Mouse (Mus musculus) left cerebral cortex, postnatal 4 days (tissue): ENCODE measurements at regions not wholly inside any gene's neighbourhood (a gene's known extent, or its start where the extent isn't known, plus 50 kb on each side); places are given as distances from the start of the nearest gene placed in this dataset.
A peak's percentile ranks its signal among the peaks of the same experiment; 100 is the strongest.

ENCODE experiments used
- DNase-seq: peaks from one replicate; pipeline ENCODE4 v3.0.0-alpha.2; 2022
- intact Hi-C: fragments of 180-260 bp; cut with DNase I; formaldehyde crosslinking; loops from one replicate; pipeline ENCODE4 v1.15.1; 2025

- DNase-seq = no peak
Observed at GRCm38 (mm10) chr5:44416844-44417589, 190.6 kb upstream of the Tapt1 start.

GRCm38 (mm10) chr5:44414441-44414840 is 188.0 kb upstream of the Tapt1 start:
- DNase-seq = peak; percentile 80
- intact Hi-C loops = no loop called here

More at GRCm38 (mm10) chr5:44416844-44417589, 190.6 kb upstream of the Tapt1 start:
- intact Hi-C loops = no loop called here

DNA sequence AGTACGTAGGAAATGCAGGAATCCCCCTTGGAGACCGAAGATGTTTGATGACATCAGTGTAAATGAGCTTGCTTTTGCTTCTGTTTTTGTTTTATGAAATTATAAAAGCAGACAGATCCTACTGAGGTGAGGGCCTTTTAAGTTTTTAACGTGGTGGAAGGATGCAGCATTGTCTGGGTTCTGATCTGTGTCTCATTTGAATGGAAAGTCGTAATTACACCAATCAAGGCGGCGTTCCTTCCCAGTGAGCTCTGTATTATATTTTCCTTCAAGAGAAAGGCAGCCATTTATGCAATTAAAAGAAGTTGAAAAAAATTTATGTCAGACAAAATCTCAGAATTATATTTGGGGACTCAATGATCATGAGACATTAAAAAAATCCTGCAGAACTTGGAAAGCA is 176.9 kb upstream of the Tapt1 start:
- intact Hi-C loops = no loop called here
- DNase-seq = no peak

- no peak for DNase-seq
- intact Hi-C loops = no loop called here
Observed at GRCm38 (mm10) chr5:44400573-44401332, 174.3 kb upstream of the Tapt1 start.

DNA sequence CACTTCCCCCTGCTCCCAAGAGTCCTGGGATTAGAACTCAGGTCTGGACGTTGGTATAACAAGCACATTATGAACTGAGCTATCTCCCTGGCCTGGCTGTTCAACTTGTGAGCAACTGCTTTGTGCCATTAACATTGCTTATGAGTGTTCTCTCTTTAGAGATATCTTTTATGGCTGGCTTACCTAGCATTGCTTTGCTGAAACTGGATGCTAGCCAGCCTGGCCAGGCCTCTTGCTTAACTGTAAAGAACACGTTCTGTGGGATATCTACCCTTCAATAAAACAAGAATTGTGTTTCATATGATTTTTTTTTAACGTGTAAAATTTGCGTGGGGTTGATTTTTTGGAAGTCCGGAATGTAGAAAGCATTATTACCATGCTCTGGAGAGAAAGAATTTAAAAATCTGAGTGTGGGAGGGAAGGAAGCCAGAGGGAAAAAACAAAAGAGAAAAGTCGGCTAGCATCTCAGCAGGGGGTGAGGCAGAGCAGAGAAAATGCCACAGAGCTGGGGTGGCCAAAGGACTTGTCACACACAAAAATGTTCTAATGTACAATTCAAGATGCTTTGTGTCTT is 160.9 kb upstream of the Tapt1 start:
- intact Hi-C loops = no loop called here

GRCm38 (mm10) chr5:44386176-44386575 is 159.8 kb upstream of the Tapt1 start:
- intact Hi-C loops = no loop called here
- DNase-seq = no peak

More for the DNA sequence above, 160.9 kb upstream of the Tapt1 start:
- DNase-seq = peak; percentile 1

GRCm38 (mm10) chr5:44383049-44383448 is 156.6 kb upstream of the Tapt1 start:
- intact Hi-C loops = no loop called here

GRCm38 (mm10) chr5:44370006-44370405 is 143.6 kb upstream of the Tapt1 start:
- intact Hi-C loops = no loop called here
- DNase-seq = no peak

More at GRCm38 (mm10) chr5:44383049-44383448, 156.6 kb upstream of the Tapt1 start:
- no peak for DNase-seq

DNA sequence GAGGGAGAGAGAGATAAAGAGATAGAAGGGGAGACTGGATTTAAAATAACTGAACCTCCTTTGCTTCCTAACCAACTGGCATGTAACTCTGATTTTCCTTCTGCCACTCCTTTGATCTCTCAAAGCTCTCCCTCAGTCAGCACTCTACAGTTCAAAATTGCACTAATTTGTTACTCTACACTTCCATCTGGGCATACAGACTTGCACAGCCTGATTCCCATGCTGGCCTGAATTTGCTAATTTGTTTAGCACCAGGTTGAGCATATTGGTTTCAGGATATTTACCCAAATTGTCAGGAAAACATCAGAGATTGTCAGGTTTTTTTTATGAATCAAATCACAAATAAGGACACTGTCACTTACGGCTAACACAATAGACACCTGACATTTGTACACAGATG is 125.9 kb upstream of the Tapt1 start:
- intact Hi-C loops = no loop called here
- DNase-seq = no peak

DNA sequence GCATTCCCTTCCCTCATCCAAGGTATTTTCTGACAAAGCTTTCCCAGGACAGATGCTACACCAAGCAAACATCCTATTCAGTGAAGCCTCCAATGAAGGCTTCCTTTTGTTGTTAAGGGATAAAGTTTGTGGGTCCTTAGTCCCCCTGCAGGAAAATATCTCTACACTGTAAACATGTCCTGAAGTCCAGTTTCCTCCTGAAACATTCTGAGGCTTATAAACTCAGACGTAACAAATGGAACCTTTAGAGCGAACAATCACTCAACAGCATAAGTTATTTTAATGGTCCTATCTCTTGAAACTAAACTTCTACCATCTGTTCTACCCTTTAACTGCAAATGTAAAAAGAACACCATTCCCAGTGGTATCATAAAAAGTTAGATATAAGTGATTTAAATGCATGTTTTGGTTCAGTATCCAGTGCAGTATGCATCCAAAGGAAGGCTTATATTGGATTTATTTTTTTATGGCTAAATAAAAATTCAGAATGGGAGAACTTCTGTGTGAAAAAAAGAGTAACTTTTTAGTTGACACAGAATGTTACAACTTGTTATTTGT is 115.1 kb upstream of the Tapt1 start:
- intact Hi-C loops = no loop called here

DNA sequence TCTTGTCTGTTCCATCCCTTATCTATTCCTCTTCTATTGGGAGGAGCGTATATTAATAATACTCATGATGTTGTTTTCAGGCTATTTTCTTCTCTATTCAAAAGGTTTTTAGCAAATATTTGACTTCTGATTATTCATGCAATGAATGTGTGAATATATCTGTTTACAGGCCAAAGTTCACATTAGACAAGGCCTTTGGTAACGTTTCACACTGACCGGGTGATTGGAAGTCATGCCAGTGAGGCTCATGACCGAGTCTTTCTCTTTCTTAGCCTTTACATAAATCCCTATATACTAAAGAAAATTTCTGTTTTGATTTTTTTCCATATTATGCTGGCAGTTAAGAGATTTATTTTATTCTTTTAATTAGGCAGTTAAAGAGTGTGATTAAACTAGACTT is 112.2 kb upstream of the Tapt1 start:
- no peak for DNase-seq
- intact Hi-C loops = no loop called here

More for the DNA sequence above, 115.1 kb upstream of the Tapt1 start:
- DNase-seq = no peak

DNA sequence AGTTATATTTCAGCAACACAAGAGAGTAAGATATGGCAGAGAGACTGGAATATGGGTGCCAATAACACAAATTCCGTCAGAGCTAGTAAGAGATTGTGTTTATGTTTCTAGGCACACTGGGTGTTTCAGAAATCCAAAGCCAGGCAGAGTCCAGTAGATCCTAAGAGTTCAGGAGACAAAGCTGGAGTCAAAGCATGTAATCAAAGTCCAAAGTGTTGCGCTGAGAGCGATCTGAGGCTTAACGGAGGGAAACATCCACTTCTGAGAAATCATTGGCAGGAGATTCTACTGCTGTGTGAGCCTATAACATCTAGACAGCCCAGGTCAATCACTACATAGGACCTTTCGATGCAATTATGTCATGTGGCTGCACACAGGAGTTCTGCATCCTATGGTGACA is 109.3 kb upstream of the Tapt1 start:
- intact Hi-C loops = no loop called here
- no peak for DNase-seq

DNA sequence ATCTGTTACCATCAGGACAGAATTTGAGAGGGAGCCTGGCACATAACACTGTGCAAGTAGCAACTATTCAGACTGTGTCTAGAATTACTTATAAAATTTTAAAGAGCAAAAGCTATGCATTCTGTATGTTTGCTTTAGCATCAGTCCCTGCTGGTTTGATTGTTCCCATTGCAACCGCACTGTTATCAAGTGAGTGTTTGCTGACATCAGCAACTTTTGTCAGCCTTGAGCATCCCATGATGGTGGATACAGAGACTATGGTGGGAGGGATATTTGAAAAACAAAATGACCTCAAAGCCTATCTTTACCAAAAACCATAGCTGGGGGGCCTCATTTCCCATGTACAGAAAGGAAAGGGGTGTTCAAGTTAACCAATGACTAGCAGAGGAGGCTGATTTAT is 93.2 kb upstream of the Tapt1 start:
- intact Hi-C loops = no loop called here
- DNase-seq = no peak

DNA sequence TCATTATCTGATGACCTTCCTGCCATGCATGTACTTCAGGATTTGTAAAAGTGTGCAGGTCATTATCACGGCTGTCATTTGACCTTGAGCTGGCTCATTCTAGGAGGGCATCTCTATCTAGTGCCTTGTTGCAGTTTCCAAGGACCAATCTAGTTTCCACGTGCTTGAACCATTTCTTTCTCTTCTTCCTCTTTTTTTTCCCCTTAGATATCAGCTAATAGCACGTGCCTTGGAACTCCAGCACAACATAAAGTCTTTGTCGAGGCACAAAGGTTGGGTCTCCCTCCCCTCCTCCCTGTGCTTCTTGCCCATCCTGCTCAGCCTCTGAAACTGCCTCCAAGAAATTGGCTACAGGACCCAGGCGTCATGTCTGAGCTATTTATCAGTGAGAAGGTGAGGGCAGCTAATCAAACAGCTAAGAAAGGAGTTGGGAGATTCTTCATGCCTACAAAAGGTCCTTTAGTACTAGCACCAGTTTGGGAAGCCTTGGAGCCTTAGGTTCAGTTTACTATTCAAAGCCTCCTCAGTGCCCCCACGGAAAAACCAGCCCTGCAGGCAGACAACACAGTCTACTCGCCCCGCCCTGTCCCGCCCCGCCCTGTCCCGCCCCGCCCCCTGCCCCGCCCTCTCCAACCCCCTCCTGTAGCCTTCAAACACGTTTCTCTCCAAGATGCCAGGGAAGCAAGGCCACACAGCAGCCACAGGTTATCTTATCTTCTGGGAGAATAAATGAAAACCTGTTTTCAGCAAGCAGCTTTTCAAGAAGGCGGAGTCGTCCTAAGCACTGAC is 80.5 kb upstream of the Tapt1 start:
- intact Hi-C loops = no loop called here
- DNase-seq = no peak

GRCm38 (mm10) chr5:44303886-44304855 is 77.7 kb upstream of the Tapt1 start:
- intact Hi-C loops = loop anchor here (2.0 to 5.0 kb wide), 2 partner anchors 975 to 1098 kb away; no protein-coding TSS in a partner anchor
- peak; percentile 67 for DNase-seq

- intact Hi-C loops = loop anchor here (5.0 kb wide), 2 partner anchors 1118 to 1138 kb away; no protein-coding TSS in a partner anchor
Observed at GRCm38 (mm10) chr5:44284384-44284783, 58.0 kb upstream of the Tapt1 start.

More at GRCm38 (mm10) chr5:44284384-44284783, 58.0 kb upstream of the Tapt1 start:
- peak; percentile 78 for DNase-seq
